Mouse (Mus musculus): ENCODE data around the gene Ncoa7. TPM values are rescaled to one million over a fixed set of nuclear protein-coding genes. Genes with fewer than 3 reads are reported as not detected.

Gene Ncoa7
- polyA plus RNA-seq, 1 experiment from 2014 or later, result 12.2 TPM

DNA sequence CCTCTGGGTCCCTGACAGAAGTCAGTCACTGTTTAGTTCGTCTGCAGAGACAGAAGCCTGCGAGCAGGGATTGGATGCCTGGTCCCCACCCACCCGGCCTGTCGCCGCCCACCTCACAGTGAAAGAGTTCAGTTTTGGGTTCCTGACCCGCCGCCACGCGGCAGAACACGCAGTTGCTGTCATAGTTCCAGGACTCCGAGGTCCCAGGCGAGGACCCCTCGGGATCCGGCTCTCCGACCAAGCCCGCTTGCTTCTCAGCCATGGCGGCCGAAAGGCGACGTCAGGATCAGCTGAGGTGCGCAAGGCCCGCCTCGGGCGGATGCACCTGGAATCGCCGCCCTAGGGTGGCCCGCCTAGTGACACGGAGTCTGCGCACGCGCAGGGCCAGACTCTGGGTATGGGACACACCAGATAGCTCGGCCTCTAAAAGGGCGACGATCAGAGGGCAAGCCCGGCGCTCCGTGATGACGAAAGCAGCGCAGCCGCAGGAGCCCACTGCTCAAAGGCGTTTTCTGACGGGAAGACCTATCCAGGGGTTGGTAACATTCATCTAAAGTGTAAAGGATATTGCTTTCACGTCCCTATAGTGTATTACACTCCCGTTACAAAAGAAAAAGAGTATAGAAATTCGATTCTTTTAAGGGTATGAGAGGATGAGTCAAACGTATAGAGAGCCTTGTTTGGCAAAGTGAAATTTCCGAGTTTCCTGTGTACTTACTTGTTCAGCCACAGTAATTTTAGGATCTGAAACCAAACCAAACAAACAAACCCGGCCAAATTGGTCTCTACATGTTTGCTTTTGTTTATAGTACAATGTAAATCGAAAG lies 184.8 kb downstream of the Ncoa7 start:
- no peaks in the 10 kb centered on the region for H3K36me3 ChIP-seq (ENCODE audit: control insufficient read depth, insufficient read depth, low read length)
- 1% methylated on average over 49 of the region's 49 CpGs for WGBS
- H3K27me3 ChIP-seq (ENCODE audit: control insufficient read depth, insufficient read depth, low read length), result no peaks in the 10 kb centered on the region
- peak overlapping the region; percentile 64 for H3K4me3 ChIP-seq (ENCODE audit: low read depth, low read length)
- TF ChIP-seq EP300 (optimal IDR thresholded peaks at IDR 0.05) (no peak), CTCF (IDR thresholded peaks at IDR 0.05; ENCODE audit: low read depth) (peak; percentile 55; the same call in 1 of the 2 replicates)
- H3K27ac ChIP-seq (replicated peaks), result peak overlapping the region; percentile 96
- H3K9ac ChIP-seq (ENCODE audit: low read length), result peak overlapping the region; percentile 82
- H3K4me1 ChIP-seq (replicated peaks; ENCODE audit: control insufficient read depth, insufficient read depth), result no peaks in the 10 kb centered on the region
- ATAC-seq (ENCODE audit: low FRiP score, low TSS enrichment), result peak; percentile 100
- peak; percentile 98 for DNase-seq (ENCODE audit: low spot score)
- H3K9me3 ChIP-seq (ENCODE audit: control insufficient read depth, low read length), result no peaks in the 10 kb centered on the region
- H3K4me2 ChIP-seq (replicated peaks; ENCODE audit: low read depth), result peak overlapping the region; percentile 71

DNA sequence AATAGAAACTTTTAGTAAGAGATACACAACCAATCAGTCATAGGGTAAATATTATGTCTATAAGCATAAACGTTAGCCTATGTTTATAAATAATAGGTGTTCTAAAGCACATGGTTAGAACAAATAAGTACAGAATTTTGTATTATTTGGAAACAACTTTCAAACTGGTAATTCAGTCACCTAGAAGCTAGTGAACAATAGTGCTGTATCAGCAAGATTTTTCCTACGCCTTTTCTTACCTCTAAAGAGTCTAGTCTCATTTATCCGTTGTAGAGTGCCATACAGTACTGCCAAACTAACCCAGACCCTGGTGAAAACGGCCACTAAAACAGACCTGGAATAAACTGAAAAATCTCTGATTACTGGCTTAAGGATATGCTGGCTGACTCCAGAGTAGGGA lies 190.1 kb downstream of the Ncoa7 start:
- Histone ChIP-seq H3K36me3 (ENCODE audit: control insufficient read depth, insufficient read depth, low read length) (no peaks in the 10 kb centered on the region), H3K9ac (ENCODE audit: low read length) (no peak overlapping the region), H3K4me3 (ENCODE audit: low read depth, low read length) (no peak overlapping the region), H3K27ac (replicated peaks) (no peak overlapping the region), H3K27me3 (ENCODE audit: control insufficient read depth, insufficient read depth, low read length) (no peaks in the 10 kb centered on the region), H3K4me1 (replicated peaks; ENCODE audit: control insufficient read depth, insufficient read depth) (no peaks in the 10 kb centered on the region), H3K4me2 (replicated peaks; ENCODE audit: low read depth) (no peak overlapping the region), H3K9me3 (ENCODE audit: control insufficient read depth, low read length) (no peaks in the 10 kb centered on the region)
- DNase-seq (ENCODE audit: low spot score) (no peak), ATAC-seq (ENCODE audit: low FRiP score, low TSS enrichment) (no peak)
- TF ChIP-seq CTCF (IDR thresholded peaks at IDR 0.05; ENCODE audit: low read depth), result no peak
- TF ChIP-seq EP300 (optimal IDR thresholded peaks at IDR 0.05), result no peak
- 79% methylated on average over 4 of the region's 4 CpGs for WGBS

DNA sequence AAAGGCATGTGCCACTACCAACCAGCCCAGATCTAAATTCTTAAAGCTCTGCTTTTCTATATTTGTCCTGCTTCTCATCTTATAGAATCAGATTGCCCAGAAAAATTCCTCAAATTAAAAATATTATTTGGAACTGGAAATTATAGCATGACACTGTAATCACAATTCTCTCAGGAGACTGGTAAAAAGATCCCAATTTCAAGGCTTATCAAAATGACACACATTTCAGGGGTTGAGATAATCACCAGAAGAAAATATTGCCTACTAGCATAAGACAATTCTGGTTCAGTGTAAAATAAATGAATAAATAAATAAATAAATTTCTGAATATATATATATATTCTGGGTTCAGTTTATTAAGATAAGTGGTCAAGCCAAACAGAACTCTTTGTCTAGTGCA lies 193.5 kb downstream of the Ncoa7 start:
- ATAC-seq (ENCODE audit: low FRiP score, low TSS enrichment) (no peak), DNase-seq (ENCODE audit: low spot score) (no peak)
- TF ChIP-seq EP300 (optimal IDR thresholded peaks at IDR 0.05), result no peak
- TF ChIP-seq CTCF (IDR thresholded peaks at IDR 0.05; ENCODE audit: low read depth), result no peak
- no peaks in the 10 kb centered on the region for H3K4me1 ChIP-seq (replicated peaks; ENCODE audit: control insufficient read depth, insufficient read depth)
- no peak overlapping the region for H3K9ac ChIP-seq (ENCODE audit: low read length)
- H3K36me3 ChIP-seq (ENCODE audit: control insufficient read depth, insufficient read depth, low read length), result no peaks in the 10 kb centered on the region
- H3K27ac ChIP-seq (replicated peaks), result no peak overlapping the region
- no peak overlapping the region for H3K4me3 ChIP-seq (ENCODE audit: low read depth, low read length)
- no peaks in the 10 kb centered on the region for H3K27me3 ChIP-seq (ENCODE audit: control insufficient read depth, insufficient read depth, low read length)
- H3K9me3 ChIP-seq (ENCODE audit: control insufficient read depth, low read length), result no peaks in the 10 kb centered on the region
- H3K4me2 ChIP-seq (replicated peaks; ENCODE audit: low read depth), result no peak overlapping the region

DNA sequence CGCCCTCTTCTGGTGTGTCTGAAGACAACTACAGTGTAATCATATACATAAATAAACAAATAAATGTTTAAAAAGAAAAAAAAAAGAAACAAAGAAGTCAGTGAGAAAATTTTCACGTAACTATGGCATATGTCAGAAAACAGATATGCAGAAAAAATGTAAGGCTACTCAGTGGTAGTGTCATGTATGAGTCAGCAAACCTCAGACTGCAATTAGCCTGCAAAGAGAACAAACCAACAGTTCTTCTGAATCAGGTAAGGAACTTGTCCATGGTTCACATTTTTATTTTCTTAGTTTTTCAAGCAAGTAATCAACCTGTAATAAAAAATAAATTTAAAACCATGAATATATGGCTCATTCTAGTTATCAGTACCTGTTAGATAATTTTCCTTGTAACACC lies 195.0 kb downstream of the Ncoa7 start:
- Histone ChIP-seq H3K36me3 (ENCODE audit: control insufficient read depth, insufficient read depth, low read length) (no peaks in the 10 kb centered on the region), H3K4me3 (ENCODE audit: low read depth, low read length) (no peak overlapping the region), H3K9ac (ENCODE audit: low read length) (no peak overlapping the region), H3K9me3 (ENCODE audit: control insufficient read depth, low read length) (no peaks in the 10 kb centered on the region), H3K4me2 (replicated peaks; ENCODE audit: low read depth) (no peak overlapping the region), H3K4me1 (replicated peaks; ENCODE audit: control insufficient read depth, insufficient read depth) (no peaks in the 10 kb centered on the region), H3K27ac (replicated peaks) (no peak overlapping the region), H3K27me3 (ENCODE audit: control insufficient read depth, insufficient read depth, low read length) (no peaks in the 10 kb centered on the region)
- no peak for DNase-seq (ENCODE audit: low spot score)
- TF ChIP-seq EP300 (optimal IDR thresholded peaks at IDR 0.05) (no peak), CTCF (IDR thresholded peaks at IDR 0.05; ENCODE audit: low read depth) (no peak)
- 61% methylated on average over 2 of the region's 2 CpGs for WGBS
- no peak for ATAC-seq (ENCODE audit: low FRiP score, low TSS enrichment)

DNA sequence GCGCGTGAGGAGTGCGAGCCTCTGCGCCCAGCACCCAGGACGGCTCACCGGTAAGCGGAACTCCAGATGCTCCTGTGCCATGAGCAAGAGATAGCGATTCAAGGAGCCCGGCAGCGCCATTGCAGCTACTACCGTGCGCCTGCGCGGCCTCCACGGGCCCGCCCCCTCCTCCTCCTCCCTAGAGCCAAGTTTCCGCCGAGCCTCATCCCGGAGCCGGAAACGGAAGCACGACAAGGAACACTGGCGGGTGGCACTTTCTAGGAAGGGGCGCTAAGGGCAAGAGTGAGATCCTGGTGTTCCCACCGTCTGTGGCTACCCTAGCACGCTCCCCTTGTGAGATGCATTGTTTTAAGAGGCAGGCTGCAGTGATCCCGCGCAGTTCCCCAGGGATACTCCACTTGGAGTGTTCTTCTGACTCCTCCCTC lies 202.6 kb downstream of the Ncoa7 start, which contains the start of gene Trmt11:
TSS of gene Trmt11 (minus strand) at position 208 of the 425 bp plus-strand sequence.
- Histone ChIP-seq H3K4me3 (ENCODE audit: low read depth, low read length) (peak within 1 kb of the TSS; percentile 88), H3K9me3 (ENCODE audit: control insufficient read depth, low read length) (no peaks in the 10 kb centered on the region), H3K9ac (ENCODE audit: low read length) (peak within 1 kb of the TSS; percentile 88), H3K27ac (replicated peaks) (peak within 1 kb of the TSS; percentile 86), H3K4me2 (replicated peaks; ENCODE audit: low read depth) (peak within 1 kb of the TSS; percentile 80), H3K4me1 (replicated peaks; ENCODE audit: control insufficient read depth, insufficient read depth) (no peaks in the 10 kb centered on the region), H3K36me3 (ENCODE audit: control insufficient read depth, insufficient read depth, low read length) (no peaks in the 10 kb centered on the region), H3K27me3 (ENCODE audit: control insufficient read depth, insufficient read depth, low read length) (no peaks in the 10 kb centered on the region)
- WGBS, result under 1% methylated on average over 25 of the region's 28 CpGs
- 0 out of 2 replicates have a peak, but pooled peaks have one; percentile 2 for TF ChIP-seq CTCF (IDR thresholded peaks at IDR 0.05; ENCODE audit: low read depth)
- no peak for TF ChIP-seq EP300 (optimal IDR thresholded peaks at IDR 0.05)
- peak; percentile 92 for DNase-seq (ENCODE audit: low spot score)
- peak; percentile 98 for ATAC-seq (ENCODE audit: low FRiP score, low TSS enrichment)

DNA sequence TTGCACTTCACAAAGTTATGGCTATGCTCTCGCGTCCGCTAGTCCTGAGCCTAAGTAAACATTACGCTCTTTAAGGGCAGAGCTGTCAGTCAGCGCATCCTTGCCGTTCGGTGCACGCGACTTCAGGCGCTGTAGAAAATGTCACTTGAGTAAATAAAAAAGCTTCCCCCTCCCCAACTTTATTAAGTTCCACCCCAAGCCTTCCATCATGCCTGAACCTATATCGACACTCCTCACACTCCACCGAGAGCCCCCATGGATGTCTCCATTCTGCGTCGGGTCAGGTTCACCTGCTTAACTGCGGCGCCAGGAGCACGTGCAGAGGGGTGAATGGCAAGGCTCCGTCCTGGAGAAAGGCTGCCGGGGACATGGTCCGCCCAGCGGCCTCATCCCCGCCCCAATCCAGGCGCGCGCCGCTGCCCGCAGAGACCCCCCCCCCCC lies 203.0 kb downstream of the Ncoa7 start:
- Histone ChIP-seq H3K9ac (ENCODE audit: low read length) (peak overlapping the region; percentile 88), H3K4me2 (replicated peaks; ENCODE audit: low read depth) (peak overlapping the region; percentile 80), H3K9me3 (ENCODE audit: control insufficient read depth, low read length) (no peaks in the 10 kb centered on the region), H3K36me3 (ENCODE audit: control insufficient read depth, insufficient read depth, low read length) (no peaks in the 10 kb centered on the region), H3K4me1 (replicated peaks; ENCODE audit: control insufficient read depth, insufficient read depth) (no peaks in the 10 kb centered on the region), H3K27ac (replicated peaks) (peak overlapping the region; percentile 86), H3K4me3 (ENCODE audit: low read depth, low read length) (peak overlapping the region; percentile 88), H3K27me3 (ENCODE audit: control insufficient read depth, insufficient read depth, low read length) (no peaks in the 10 kb centered on the region)
- peak; percentile 77 for ATAC-seq (ENCODE audit: low FRiP score, low TSS enrichment)
- no peak for DNase-seq (ENCODE audit: low spot score)
- TF ChIP-seq CTCF (IDR thresholded peaks at IDR 0.05; ENCODE audit: low read depth), result no peak
- TF ChIP-seq EP300 (optimal IDR thresholded peaks at IDR 0.05), result no peak
- WGBS, result under 1% methylated on average over 18 of the region's 27 CpGs
